Mouse (Mus musculus): ENCODE measurements at regions not wholly inside any gene's neighbourhood (a gene's known extent, or its start where the extent isn't known, plus 50 kb on each side); places are given as distances from the start of the nearest gene placed in this dataset.
A peak's percentile ranks its signal among the peaks of the same experiment; 100 is the strongest.

- no peaks in the 10 kb centered on the region for H3K36me3 ChIP-seq (ENCODE audit: control insufficient read depth, insufficient read depth)
- no peak for ATAC-seq
Measured at GRCm38 (mm10) chr4:53315876-53316762, 124.1 kb upstream of the Slc44a1 start.

GRCm38 (mm10) chr4:53315121-53315875 lies 124.9 kb upstream of the Slc44a1 start:
- no peaks in the 10 kb centered on the region for H3K36me3 ChIP-seq (ENCODE audit: control insufficient read depth, insufficient read depth)
- no peaks in the 10 kb centered on the region for H3K27me3 ChIP-seq (replicated peaks; ENCODE audit: control insufficient read depth, insufficient read depth, low read length)
- ATAC-seq: peak; percentile 76
- H3K9ac ChIP-seq (replicated peaks; ENCODE audit: low read depth, low read length): no peak overlapping the region
- peak overlapping the region; percentile 70 for H3K27ac ChIP-seq (ENCODE audit: low read length)
- WGBS: 23% methylated on average over 7 of the region's 7 CpGs
- peaks cover 36% of the 10 kb centered on the region for H3K4me1 ChIP-seq (replicated peaks; ENCODE audit: control insufficient read depth, insufficient read depth, low read length)
- no peak overlapping the region for H3K4me3 ChIP-seq (replicated peaks; ENCODE audit: low read length)
- no peaks in the 10 kb centered on the region for H3K9me3 ChIP-seq (ENCODE audit: control insufficient read depth, low read length)
- no peak overlapping the region for H3K4me2 ChIP-seq (ENCODE audit: low read length)

More at GRCm38 (mm10) chr4:53315876-53316762, 124.1 kb upstream of the Slc44a1 start:
- Histone ChIP-seq H3K27me3 (replicated peaks; ENCODE audit: control insufficient read depth, insufficient read depth, low read length) (no peaks in the 10 kb centered on the region), H3K4me1 (replicated peaks; ENCODE audit: control insufficient read depth, insufficient read depth, low read length) (peaks cover 36% of the 10 kb centered on the region), H3K9ac (replicated peaks; ENCODE audit: low read depth, low read length) (no peak overlapping the region), H3K4me3 (replicated peaks; ENCODE audit: low read length) (no peak overlapping the region), H3K9me3 (ENCODE audit: control insufficient read depth, low read length) (no peaks in the 10 kb centered on the region), H3K4me2 (ENCODE audit: low read length) (no peak overlapping the region), H3K27ac (ENCODE audit: low read length) (peak overlapping the region; percentile 70)
- 63% methylated on average over 13 of the region's 13 CpGs for WGBS

GRCm38 (mm10) chr4:53314076-53314475 lies 126.1 kb upstream of the Slc44a1 start:
- no peak for ATAC-seq
- Histone ChIP-seq H3K4me1 (replicated peaks; ENCODE audit: control insufficient read depth, insufficient read depth, low read length) (peaks cover 36% of the 10 kb centered on the region), H3K27me3 (replicated peaks; ENCODE audit: control insufficient read depth, insufficient read depth, low read length) (no peaks in the 10 kb centered on the region), H3K4me2 (ENCODE audit: low read length) (no peak overlapping the region), H3K9ac (replicated peaks; ENCODE audit: low read depth, low read length) (no peak overlapping the region), H3K4me3 (replicated peaks; ENCODE audit: low read length) (no peak overlapping the region), H3K9me3 (ENCODE audit: control insufficient read depth, low read length) (no peaks in the 10 kb centered on the region), H3K36me3 (ENCODE audit: control insufficient read depth, insufficient read depth) (no peaks in the 10 kb centered on the region), H3K27ac (ENCODE audit: low read length) (no peak overlapping the region)
- 91% methylated on average over 8 of the region's 8 CpGs for WGBS

GRCm38 (mm10) chr4:53307121-53307520 lies 133.1 kb upstream of the Slc44a1 start:
- H3K9me3 ChIP-seq (ENCODE audit: control insufficient read depth, low read length): no peaks in the 10 kb centered on the region
- 89% methylated on average over 4 of the region's 4 CpGs for WGBS
- no peak for ATAC-seq

GRCm38 (mm10) chr4:53304782-53305385 lies 135.3 kb upstream of the Slc44a1 start:
- no peaks in the 10 kb centered on the region for H3K27me3 ChIP-seq (replicated peaks; ENCODE audit: control insufficient read depth, insufficient read depth, low read length)
- WGBS: 86% methylated on average over 4 of the region's 4 CpGs
- H3K36me3 ChIP-seq (ENCODE audit: control insufficient read depth, insufficient read depth): no peaks in the 10 kb centered on the region
- no peaks in the 10 kb centered on the region for H3K9me3 ChIP-seq (ENCODE audit: control insufficient read depth, low read length)
- H3K9ac ChIP-seq (replicated peaks; ENCODE audit: low read depth, low read length): no peak overlapping the region
- no peaks in the 10 kb centered on the region for H3K4me1 ChIP-seq (replicated peaks; ENCODE audit: control insufficient read depth, insufficient read depth, low read length)
- no peak overlapping the region for H3K27ac ChIP-seq (ENCODE audit: low read length)
- ATAC-seq: no peak
- H3K4me3 ChIP-seq (replicated peaks; ENCODE audit: low read length): no peak overlapping the region
- no peak overlapping the region for H3K4me2 ChIP-seq (ENCODE audit: low read length)

More at GRCm38 (mm10) chr4:53307121-53307520, 133.1 kb upstream of the Slc44a1 start:
- H3K4me2 ChIP-seq (ENCODE audit: low read length): no peak overlapping the region
- H3K36me3 ChIP-seq (ENCODE audit: control insufficient read depth, insufficient read depth): no peaks in the 10 kb centered on the region
- no peaks in the 10 kb centered on the region for H3K27me3 ChIP-seq (replicated peaks; ENCODE audit: control insufficient read depth, insufficient read depth, low read length)
- H3K4me1 ChIP-seq (replicated peaks; ENCODE audit: control insufficient read depth, insufficient read depth, low read length): no peaks in the 10 kb centered on the region
- H3K9ac ChIP-seq (replicated peaks; ENCODE audit: low read depth, low read length): no peak overlapping the region
- no peak overlapping the region for H3K27ac ChIP-seq (ENCODE audit: low read length)
- no peak overlapping the region for H3K4me3 ChIP-seq (replicated peaks; ENCODE audit: low read length)

- 71% methylated on average over 2 of the region's 2 CpGs for WGBS
- Histone ChIP-seq H3K27me3 (replicated peaks; ENCODE audit: control insufficient read depth, insufficient read depth, low read length) (no peaks in the 10 kb centered on the region), H3K36me3 (ENCODE audit: control insufficient read depth, insufficient read depth) (no peaks in the 10 kb centered on the region), H3K4me2 (ENCODE audit: low read length) (no peak overlapping the region), H3K9ac (replicated peaks; ENCODE audit: low read depth, low read length) (no peak overlapping the region), H3K4me3 (replicated peaks; ENCODE audit: low read length) (no peak overlapping the region), H3K27ac (ENCODE audit: low read length) (no peak overlapping the region), H3K4me1 (replicated peaks; ENCODE audit: control insufficient read depth, insufficient read depth, low read length) (no peaks in the 10 kb centered on the region), H3K9me3 (ENCODE audit: control insufficient read depth, low read length) (no peaks in the 10 kb centered on the region)
- ATAC-seq: no peak
Measured at GRCm38 (mm10) chr4:53304290-53304654, 135.9 kb upstream of the Slc44a1 start.

- Histone ChIP-seq H3K4me2 (ENCODE audit: low read length) (no peak overlapping the region), H3K9me3 (ENCODE audit: control insufficient read depth, low read length) (no peaks in the 10 kb centered on the region), H3K27ac (ENCODE audit: low read length) (no peak overlapping the region), H3K4me1 (replicated peaks; ENCODE audit: control insufficient read depth, insufficient read depth, low read length) (no peaks in the 10 kb centered on the region), H3K9ac (replicated peaks; ENCODE audit: low read depth, low read length) (no peak overlapping the region), H3K4me3 (replicated peaks; ENCODE audit: low read length) (no peak overlapping the region), H3K27me3 (replicated peaks; ENCODE audit: control insufficient read depth, insufficient read depth, low read length) (no peaks in the 10 kb centered on the region), H3K36me3 (ENCODE audit: control insufficient read depth, insufficient read depth) (no peaks in the 10 kb centered on the region)
- no peak for ATAC-seq
- 60% methylated on average over 4 of the region's 4 CpGs for WGBS
Measured at GRCm38 (mm10) chr4:53303621-53304289, 136.5 kb upstream of the Slc44a1 start.

GRCm38 (mm10) chr4:53297975-53298374 lies 138.3 kb upstream of the Abca1 start:
- Histone ChIP-seq H3K4me2 (ENCODE audit: low read length) (no peak overlapping the region), H3K9ac (replicated peaks; ENCODE audit: low read depth, low read length) (no peak overlapping the region), H3K36me3 (ENCODE audit: control insufficient read depth, insufficient read depth) (no peaks in the 10 kb centered on the region), H3K27me3 (replicated peaks; ENCODE audit: control insufficient read depth, insufficient read depth, low read length) (no peaks in the 10 kb centered on the region), H3K4me1 (replicated peaks; ENCODE audit: control insufficient read depth, insufficient read depth, low read length) (no peaks in the 10 kb centered on the region), H3K27ac (ENCODE audit: low read length) (no peak overlapping the region), H3K9me3 (ENCODE audit: control insufficient read depth, low read length) (no peaks in the 10 kb centered on the region), H3K4me3 (replicated peaks; ENCODE audit: low read length) (no peak overlapping the region)
- ATAC-seq: no peak

GRCm38 (mm10) chr4:53292606-53293005 lies 132.9 kb upstream of the Abca1 start:
- H3K27me3 ChIP-seq (replicated peaks; ENCODE audit: control insufficient read depth, insufficient read depth, low read length): no peaks in the 10 kb centered on the region
- 93% methylated on average over 3 of the region's 3 CpGs for WGBS
- H3K4me2 ChIP-seq (ENCODE audit: low read length): no peak overlapping the region
- H3K27ac ChIP-seq (ENCODE audit: low read length): no peak overlapping the region
- H3K4me3 ChIP-seq (replicated peaks; ENCODE audit: low read length): no peak overlapping the region
- H3K9me3 ChIP-seq (ENCODE audit: control insufficient read depth, low read length): no peaks in the 10 kb centered on the region
- no peaks in the 10 kb centered on the region for H3K4me1 ChIP-seq (replicated peaks; ENCODE audit: control insufficient read depth, insufficient read depth, low read length)
- ATAC-seq: no peak
- no peaks in the 10 kb centered on the region for H3K36me3 ChIP-seq (ENCODE audit: control insufficient read depth, insufficient read depth)
- no peak overlapping the region for H3K9ac ChIP-seq (replicated peaks; ENCODE audit: low read depth, low read length)

All from forebrain, embryonic 16.5 days (tissue).